In genomic region chr4:123152003-123152402, GRCm38 (mm10) we compare ENCODE assay signal across 15 mouse cellular contexts. TPM values are rescaled to one million over a fixed set of nuclear protein-coding genes. Genes with fewer than 3 reads are reported as not detected.
"Had no signal": no experiment of that assay in that cellular context is flagged by ENCODE, and none has a peak within 500 bp of the region (broad histone marks: within the 10 kb centered on the region; RNA-seq: fewer than 3 reads in every experiment).

No protein-coding gene starts in this region.

- H3K27ac ChIP-seq: limb, embryonic 10.5 days; liver, embryonic 15.5 days; midbrain, embryonic 13.5 days; neural tube, embryonic 15.5 days had no signal

- DNase-seq: kidney, postnatal 14 days; lung, adult 2 months; lung, postnatal 36 days; thymus, adult 18-20 months; thymus, postnatal 14 days had no signal

- H3K9ac ChIP-seq: liver, embryonic 15.5 days; midbrain, embryonic 13.5 days; neural tube, embryonic 15.5 days had no signal

- H3K36me3 ChIP-seq: limb, embryonic 10.5 days; liver, embryonic 15.5 days; midbrain, embryonic 13.5 days; neural tube, embryonic 15.5 days had no signal

- H3K4me3 ChIP-seq: limb, embryonic 10.5 days; liver, embryonic 15.5 days; midbrain, embryonic 13.5 days; myocyte; neural tube, embryonic 15.5 days had no signal

- H3K27me3 ChIP-seq: neural tube, embryonic 15.5 days had no signal

- ATAC-seq: lung, postnatal 0 days; midbrain, embryonic 13.5 days had no signal

- H3K4me1 ChIP-seq: limb, embryonic 10.5 days; liver, embryonic 15.5 days; midbrain, embryonic 13.5 days; neural tube, embryonic 15.5 days had no signal

- H3K4me2 ChIP-seq: liver, embryonic 11.5 days; liver, embryonic 15.5 days; midbrain, embryonic 13.5 days; neural tube, embryonic 15.5 days had no signal

- H3K9me3 ChIP-seq: limb, embryonic 10.5 days; liver, embryonic 15.5 days; midbrain, embryonic 13.5 days; neural tube, embryonic 15.5 days had no signal

RNA-seq across cellular contexts. Expression of gene Hpcal4, which starts 31.0 kb away (rescaled TPM):
- total RNA-seq: megakaryocyte progenitor cell, adult 5-6 weeks had no signal
- polyA plus RNA-seq: liver, embryonic 15.5 days; myocyte had no signal

RNA-seq across cellular contexts. Expression of gene Oxct2b, which starts 35.9 kb away (rescaled TPM):
- total RNA-seq: megakaryocyte progenitor cell, adult 5-6 weeks had no signal
- polyA plus RNA-seq: limb, embryonic 10.5 days; liver, embryonic 11.5 days; liver, embryonic 15.5 days; lung, adult 2 months; lung, postnatal 0 days; myocyte had no signal

RNA-seq across cellular contexts. Expression of gene Bmp8b, which starts 47.0 kb away (rescaled TPM):
- total RNA-seq: megakaryocyte progenitor cell, adult 5-6 weeks had no signal

RNA-seq across cellular contexts. Expression of gene Nt5c1a, which starts 49.3 kb away (rescaled TPM):
- total RNA-seq: megakaryocyte progenitor cell, adult 5-6 weeks had no signal
- polyA plus RNA-seq: kidney, embryonic 14.5 days; limb, embryonic 10.5 days; liver, embryonic 11.5 days; liver, embryonic 15.5 days; midbrain, embryonic 13.5 days; myocyte; neural tube, embryonic 11.5 days had no signal
